Mouse (Mus musculus) small intestine, adult 2 months (tissue): ENCODE results near the gene Fam184b.

Experiments used
- CTCF ChIP-seq: fragments of 200-500 bp; IDR thresholded peaks from 2 replicates; pipeline ENCODE4 v1.5.1; 2012; ENCODE audit warnings: low read depth, mild to moderate bottlenecking, control low read depth, inconsistent platforms, low read length, moderate library complexity, mixed read lengths; ENCODE audit not compliant: insufficient replicate concordance, insufficient read length; ENCODE audit errors: extremely low read depth
- POLR2A ChIP-seq: fragments of 200-500 bp; IDR thresholded peaks from 2 replicates; pipeline ENCODE4 v1.6.1; 2012; ENCODE audit warnings: low read depth, mild to moderate bottlenecking, control low read depth, inconsistent platforms, low read length, moderate library complexity

DNA sequence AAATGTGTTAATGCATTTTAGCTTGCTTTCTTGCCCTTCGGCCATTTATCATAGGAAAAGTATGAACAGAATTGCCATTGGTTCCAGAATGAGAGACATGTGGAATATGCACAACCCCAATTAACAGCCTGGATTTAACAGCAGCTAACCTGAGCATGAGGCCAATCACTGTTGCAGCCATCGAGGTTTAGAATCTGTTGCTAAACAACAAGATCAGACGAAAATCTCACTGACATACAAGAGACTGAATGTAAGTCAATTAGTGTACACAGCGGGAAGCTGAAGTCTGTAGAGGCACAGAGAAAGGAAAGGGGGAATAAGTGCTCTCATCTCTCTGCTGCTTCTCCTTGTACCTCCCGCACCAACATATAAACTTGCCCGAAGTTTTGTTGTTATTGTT lies 46.1 kb downstream of the Fam184b start:
- TF ChIP-seq POLR2A (no peak), CTCF (no peak)
